Mouse (Mus musculus): ENCODE results near the gene Ank2. TPM values are rescaled to one million over a fixed set of nuclear protein-coding genes. Genes with fewer than 3 reads are reported as not detected.

The Ank2 gene
- total RNA-seq, 1 experiment from 2014 or later, result not detected

DNA sequence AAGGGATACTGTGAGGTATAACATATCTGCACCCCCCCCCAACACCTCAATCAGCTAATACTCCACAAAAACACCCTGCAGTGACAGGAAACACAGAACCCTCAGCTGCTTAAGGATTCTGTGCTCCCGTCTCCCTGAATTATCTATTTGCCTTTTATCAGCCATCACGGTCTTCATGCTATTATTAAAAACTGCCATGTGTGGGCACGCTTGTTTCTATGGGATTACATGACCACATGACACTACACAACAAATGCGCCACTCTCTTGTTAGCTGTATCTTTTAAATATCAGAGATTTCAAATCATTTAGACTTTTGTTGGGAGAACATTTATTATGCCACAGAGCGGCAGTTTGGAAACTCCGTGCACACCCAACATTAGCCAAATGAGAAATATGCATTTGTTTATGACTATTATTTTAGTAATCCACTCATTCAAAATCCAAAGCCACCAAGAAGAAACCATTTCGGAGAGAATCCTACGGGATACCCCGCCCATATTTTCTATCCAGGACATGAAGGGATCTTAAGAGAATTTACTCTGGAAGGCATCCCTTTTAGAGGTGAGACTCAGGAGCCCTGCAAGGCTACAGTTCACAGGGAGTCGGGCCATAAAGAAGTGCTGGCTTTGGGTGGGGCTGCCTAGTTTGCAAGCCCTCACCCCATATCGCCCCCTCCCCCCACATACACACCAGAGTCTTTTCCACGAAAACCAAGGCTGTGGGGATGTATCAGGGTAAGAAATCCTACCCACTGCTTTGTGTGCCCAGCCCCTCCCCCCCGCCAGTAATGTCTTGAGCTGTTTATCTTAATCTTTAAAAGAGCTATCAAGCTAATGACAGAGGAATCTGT, 274.6 kb downstream of the Ank2 start:
- no peak for ATAC-seq (replicated peaks; ENCODE audit: insufficient number of reproducible peaks, low FRiP score, low TSS enrichment, poor library complexity, severe bottlenecking)

- ATAC-seq (replicated peaks; ENCODE audit: insufficient number of reproducible peaks, low FRiP score, low TSS enrichment, poor library complexity, severe bottlenecking), result no peak
These were observed 277.1 kb downstream of the Ank2 start for GRCm38 (mm10) chr3:127222086-127222485.

DNA sequence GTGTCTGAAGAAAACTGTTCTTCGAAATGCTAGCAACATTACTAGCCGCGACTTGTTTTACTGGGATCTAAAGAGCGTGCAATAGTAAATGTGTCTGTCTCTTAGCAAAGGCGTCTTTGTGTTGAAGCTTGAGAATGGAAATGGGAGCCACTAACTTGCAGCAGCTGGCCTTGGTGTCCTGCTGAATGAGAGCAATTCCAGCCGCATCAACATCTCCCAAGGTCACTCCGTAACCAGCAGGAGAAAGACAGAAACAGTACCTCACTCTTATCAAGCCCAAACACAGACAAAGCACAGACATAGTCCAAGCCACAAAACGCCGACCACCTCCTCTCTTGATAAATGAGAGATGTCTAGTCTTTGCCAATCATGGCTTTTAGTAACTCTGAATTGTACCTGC, 278.3 kb downstream of the Ank2 start:
- no peak for ATAC-seq (replicated peaks; ENCODE audit: insufficient number of reproducible peaks, low FRiP score, low TSS enrichment, poor library complexity, severe bottlenecking)

DNA sequence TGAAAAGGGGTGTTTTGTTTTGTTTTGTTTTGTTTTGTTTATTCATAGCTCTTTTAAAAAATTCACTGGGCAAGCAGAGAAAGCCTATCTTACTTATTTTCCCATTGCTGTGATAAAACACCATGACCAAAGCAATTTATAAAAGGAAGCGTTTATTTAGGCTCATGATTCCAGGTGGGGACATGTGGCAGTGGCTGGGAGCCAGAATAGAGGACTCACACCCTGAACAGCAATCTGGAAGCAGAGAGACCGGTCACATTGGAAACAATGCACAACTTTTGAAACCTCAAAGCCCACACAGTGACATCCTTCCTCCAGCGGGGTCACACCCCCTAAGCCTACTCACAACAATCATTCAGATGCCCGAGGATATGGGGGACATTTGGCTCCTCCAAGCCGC, 285.6 kb downstream of the Ank2 start:
- ATAC-seq (replicated peaks; ENCODE audit: insufficient number of reproducible peaks, low FRiP score, low TSS enrichment, poor library complexity, severe bottlenecking), result no peak

- no peak for ATAC-seq (replicated peaks; ENCODE audit: insufficient number of reproducible peaks, low FRiP score, low TSS enrichment, poor library complexity, severe bottlenecking)
These were observed 288.0 kb downstream of the Ank2 start for GRCm38 (mm10) chr3:127211119-127211518.

DNA sequence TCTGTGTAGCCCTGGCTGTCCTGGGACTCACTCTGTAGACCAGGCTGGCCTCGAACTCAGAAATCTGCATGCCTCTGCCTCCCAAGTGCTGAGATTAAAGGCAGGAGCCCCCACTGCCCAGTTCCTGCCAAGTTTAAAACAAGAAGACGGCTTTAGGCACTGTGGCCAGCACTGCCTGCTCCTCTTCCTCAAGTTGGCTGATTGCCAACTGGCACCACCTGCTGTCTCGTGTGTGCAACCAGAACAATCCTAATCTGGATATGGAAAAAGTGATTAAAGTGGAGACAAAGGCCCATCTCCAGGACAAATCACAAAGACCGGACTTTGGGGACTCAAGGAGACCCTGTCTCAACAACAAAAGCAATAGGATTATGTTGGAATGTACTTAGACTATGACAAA, 288.6 kb downstream of the Ank2 start:
- no peak for ATAC-seq (replicated peaks; ENCODE audit: insufficient number of reproducible peaks, low FRiP score, low TSS enrichment, poor library complexity, severe bottlenecking)

DNA sequence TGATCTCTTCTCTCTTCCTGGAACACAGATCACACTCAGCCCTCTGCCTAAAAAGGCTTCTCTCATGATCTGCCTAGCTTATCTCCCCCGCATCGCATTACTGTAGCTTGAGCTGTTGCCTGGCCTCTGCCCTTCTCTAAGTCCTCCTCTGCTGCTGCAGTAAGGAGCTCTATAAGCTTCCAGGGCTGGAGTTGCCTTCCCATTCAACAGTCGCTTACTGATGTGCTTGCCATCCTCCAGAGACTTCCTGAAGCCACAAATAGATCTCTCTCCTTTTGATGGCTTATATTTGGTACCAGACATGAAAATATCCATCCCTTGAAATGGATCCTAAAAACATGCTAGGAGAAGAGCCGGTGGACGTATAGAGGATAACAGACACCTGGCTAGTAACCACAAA, 290.3 kb downstream of the Ank2 start:
- no peak for ATAC-seq (replicated peaks; ENCODE audit: insufficient number of reproducible peaks, low FRiP score, low TSS enrichment, poor library complexity, severe bottlenecking)

GRCm38 (mm10) chr3:127205883-127206434, 293.2 kb downstream of the Ank2 start:
- ATAC-seq (replicated peaks; ENCODE audit: insufficient number of reproducible peaks, low FRiP score, low TSS enrichment, poor library complexity, severe bottlenecking), result no peak

DNA sequence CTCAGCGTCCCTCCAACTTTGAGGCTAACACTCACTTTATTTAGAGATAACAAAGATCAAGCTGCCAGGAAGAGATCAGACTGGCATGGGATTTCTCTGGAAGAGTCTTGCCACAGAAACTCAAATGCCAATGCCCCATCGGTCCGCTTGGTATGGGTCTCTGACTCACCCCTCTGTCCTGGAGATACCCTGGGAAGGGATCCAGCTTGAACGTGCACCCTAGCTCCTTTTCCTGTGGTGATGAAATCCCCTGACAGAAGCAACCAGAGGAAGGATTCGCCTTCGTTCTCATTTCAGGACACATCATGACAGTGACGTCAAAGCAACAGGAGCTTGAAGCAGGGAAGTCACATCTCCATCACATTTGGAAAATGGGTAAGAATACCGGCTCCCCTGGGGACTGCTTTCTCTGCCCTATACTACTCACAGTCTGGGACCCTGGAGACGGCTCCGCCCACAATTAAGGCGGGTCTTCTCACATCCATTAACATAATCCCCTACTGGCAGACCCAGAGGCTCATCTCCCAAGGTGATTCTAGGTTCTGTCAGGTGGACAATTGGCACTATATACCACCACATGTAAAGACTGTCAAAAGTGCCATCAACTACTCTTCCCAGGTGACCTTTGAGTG, 296.6 kb downstream of the Ank2 start:
- ATAC-seq (replicated peaks; ENCODE audit: insufficient number of reproducible peaks, low FRiP score, low TSS enrichment, poor library complexity, severe bottlenecking), result no peak

GRCm38 (mm10) chr3:127200789-127201188, 298.4 kb downstream of the Ank2 start:
- no peak for ATAC-seq (replicated peaks; ENCODE audit: insufficient number of reproducible peaks, low FRiP score, low TSS enrichment, poor library complexity, severe bottlenecking)

DNA sequence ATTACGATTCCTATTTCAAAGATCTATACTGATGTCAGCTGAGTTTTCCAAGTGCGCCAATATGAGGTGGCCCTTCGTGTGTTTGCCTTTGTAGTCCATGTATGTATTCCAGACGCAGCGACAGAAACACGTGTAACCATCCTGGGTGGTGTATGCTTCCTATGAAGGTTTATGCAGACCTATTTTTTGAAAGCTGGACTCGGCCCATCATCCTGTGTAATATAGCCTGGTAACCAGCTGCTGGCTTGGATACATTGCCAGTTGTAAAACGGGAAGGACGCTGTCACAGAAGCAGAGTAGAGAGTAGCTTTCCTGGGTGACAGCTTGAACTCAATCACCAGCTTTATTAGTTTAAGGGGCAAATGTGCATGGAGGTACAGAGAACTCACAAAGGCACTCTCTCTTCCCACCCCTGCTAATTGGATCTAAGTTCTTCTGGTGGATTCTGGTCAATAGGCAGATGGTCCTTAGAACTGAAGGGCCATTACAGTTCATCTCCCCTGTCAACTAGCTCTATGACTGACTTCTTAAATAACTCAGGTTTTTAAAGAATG, 300.0 kb downstream of the Ank2 start:
- no peak for ATAC-seq (replicated peaks; ENCODE audit: insufficient number of reproducible peaks, low FRiP score, low TSS enrichment, poor library complexity, severe bottlenecking)

- ATAC-seq (replicated peaks; ENCODE audit: insufficient number of reproducible peaks, low FRiP score, low TSS enrichment, poor library complexity, severe bottlenecking), result no peak
These were observed 300.5 kb downstream of the Ank2 start for GRCm38 (mm10) chr3:127198656-127199055.

DNA sequence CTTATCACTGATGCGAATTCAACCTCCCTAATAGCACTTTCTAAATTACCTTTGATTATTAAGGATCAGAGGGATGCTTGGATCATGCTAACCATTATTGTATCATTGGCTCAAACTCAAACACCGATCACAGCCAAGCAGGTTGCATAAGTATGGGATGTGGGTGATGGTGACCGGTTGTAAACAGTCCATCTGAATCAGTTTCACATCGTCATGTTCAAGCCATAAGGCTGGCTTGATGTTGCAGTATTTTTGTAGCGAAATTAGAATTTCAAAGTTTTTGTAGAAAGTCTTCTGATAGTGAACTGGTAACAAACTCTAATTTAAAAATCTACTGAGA, 310.4 kb downstream of the Ank2 start:
- no peak for ATAC-seq (replicated peaks; ENCODE audit: insufficient number of reproducible peaks, low FRiP score, low TSS enrichment, poor library complexity, severe bottlenecking)

- no peak for ATAC-seq (replicated peaks; ENCODE audit: insufficient number of reproducible peaks, low FRiP score, low TSS enrichment, poor library complexity, severe bottlenecking)
These were observed 310.9 kb downstream of the Ank2 start for GRCm38 (mm10) chr3:127188086-127188788.

- ATAC-seq (replicated peaks; ENCODE audit: insufficient number of reproducible peaks, low FRiP score, low TSS enrichment, poor library complexity, severe bottlenecking), result no peak
These were observed 312.1 kb downstream of the Ank2 start for GRCm38 (mm10) chr3:127187081-127187480.

DNA sequence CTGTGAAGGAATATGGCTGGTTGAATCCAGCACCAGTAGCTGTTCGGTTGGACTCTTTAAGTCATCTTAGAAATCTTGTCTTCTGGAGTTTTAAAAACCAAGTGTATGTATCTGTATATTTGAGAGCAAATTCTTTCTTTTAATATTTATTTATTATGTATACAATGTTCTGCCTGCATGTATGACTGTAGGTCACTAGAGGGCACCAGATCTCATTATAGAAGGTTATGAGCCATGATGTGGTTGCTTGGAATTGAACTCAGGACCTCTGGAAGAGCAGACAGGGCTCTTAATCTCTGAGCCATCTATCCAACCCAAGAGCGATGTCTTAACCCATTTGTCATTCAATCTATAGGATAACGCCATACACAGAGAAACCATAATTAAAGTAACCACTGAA, 312.9 kb downstream of the Ank2 start:
- ATAC-seq (replicated peaks; ENCODE audit: insufficient number of reproducible peaks, low FRiP score, low TSS enrichment, poor library complexity, severe bottlenecking), result no peak

DNA sequence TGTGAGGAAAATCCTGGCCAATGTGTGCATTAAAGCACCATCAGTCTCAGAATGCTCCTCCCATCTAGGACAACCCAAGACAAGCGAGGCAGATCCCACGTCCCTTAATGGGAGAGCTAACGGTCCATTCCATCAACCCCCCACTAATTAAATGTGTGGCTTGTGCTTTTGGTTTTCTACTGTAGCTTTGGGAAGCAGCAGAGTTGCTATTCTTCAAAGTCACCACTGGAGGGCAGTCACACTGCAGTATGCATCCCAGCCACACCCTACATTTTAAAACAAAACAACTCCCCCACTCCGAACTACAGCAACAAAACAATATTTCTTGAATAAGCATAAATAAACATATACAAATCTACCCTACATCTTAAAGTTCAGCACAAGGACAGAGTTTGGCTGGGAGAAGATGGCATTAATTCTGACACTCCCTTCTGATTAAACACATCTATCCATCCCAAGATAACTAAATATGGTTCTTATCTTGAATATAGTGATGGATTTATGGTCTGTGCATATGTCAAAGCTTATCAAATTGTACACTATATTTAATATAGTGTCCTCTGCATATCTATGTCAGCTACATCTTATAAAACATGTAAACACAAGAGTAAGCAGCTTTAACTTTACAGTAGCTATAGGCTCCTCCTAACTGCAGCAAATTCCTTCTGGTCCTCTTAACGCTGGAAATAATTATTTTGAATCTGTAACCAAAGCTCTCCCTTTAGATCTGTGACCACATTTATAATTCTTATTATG, 315.0 kb downstream of the Ank2 start:
- ATAC-seq (replicated peaks; ENCODE audit: insufficient number of reproducible peaks, low FRiP score, low TSS enrichment, poor library complexity, severe bottlenecking), result no peak

DNA sequence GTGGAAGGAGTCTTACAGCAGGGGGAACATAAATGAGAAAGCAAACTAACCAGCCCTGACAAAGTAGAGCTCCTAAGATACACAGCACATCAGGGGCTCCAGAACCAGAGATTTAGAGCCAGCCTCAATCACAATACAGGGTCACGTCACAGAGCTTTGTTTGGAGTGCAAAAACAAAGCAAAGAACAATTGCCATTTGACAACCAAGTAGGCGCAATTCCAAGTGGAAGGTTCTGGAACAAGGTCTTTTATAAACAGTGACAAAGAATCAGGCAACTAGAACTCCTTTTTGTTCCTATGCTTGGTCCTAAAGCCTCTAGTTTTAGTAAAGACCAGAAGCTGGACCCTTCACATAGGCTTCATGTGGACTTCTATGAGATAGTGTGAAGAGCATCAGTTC, 326.5 kb downstream of the Ank2 start:
- ATAC-seq (replicated peaks; ENCODE audit: insufficient number of reproducible peaks, low FRiP score, low TSS enrichment, poor library complexity, severe bottlenecking), result no peak

DNA sequence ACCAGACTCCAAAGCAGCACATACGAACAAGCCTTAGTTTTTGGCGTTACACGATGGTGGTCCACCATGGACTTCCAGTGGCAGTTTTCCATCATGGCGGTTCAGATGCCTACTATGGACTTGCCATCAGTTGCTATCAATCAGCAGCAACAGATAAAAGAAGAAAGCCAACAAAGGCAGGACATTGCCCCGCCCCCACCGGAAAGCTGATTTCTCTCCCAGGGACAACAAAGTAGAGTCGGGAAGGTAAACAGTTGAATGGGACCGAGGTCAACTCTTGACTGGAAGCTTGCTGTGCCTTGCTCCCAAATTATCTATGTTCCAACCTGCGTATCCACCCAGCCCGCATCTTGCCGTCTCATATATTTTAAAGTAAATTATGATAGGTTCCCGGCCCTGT, 328.9 kb downstream of the Ank2 start:
- ATAC-seq (replicated peaks; ENCODE audit: insufficient number of reproducible peaks, low FRiP score, low TSS enrichment, poor library complexity, severe bottlenecking), result no peak

All from monocyte, adult 5-6 weeks (primary cell).